Mouse (Mus musculus) heart, adult 11 months (tissue): ENCODE results near the gene Olfr48.

Experiments used
- DNase-seq: peaks from one replicate; pipeline ENCODE4 v3.0.0; 2022

Olfr48 gene

GRCm38 (mm10) chr2:89848105-89848504 is at the start of gene Olfr48:
Olfr48 (minus strand) TSS chr2:89848205.
- DNase-seq = no peak

- DNase-seq = no peak
Observed at GRCm38 (mm10) chr2:89878137-89878536, 30.1 kb upstream of the Olfr48 start, which contains the start of gene Olfr1257. Olfr1257 (plus strand) TSS chr2:89878437.

GRCm38 (mm10) chr2:89849230-89849629 is 1.2 kb upstream of the Olfr48 start:
- DNase-seq = no peak

GRCm38 (mm10) chr2:89841455-89841854 is 6.5 kb downstream of the Olfr48 start, which contains the start of gene Olfr1256:
Olfr1256 (minus strand) TSS chr2:89841555.
- no peak for DNase-seq

- DNase-seq = no peak
Observed at GRCm38 (mm10) chr2:89820216-89820615, 27.8 kb downstream of the Olfr48 start.

GRCm38 (mm10) chr2:89811751-89812150 is 36.3 kb downstream of the Olfr48 start, which contains the start of gene Olfr1255:
Olfr1255 (plus strand) TSS chr2:89812051.
- DNase-seq = no peak

GRCm38 (mm10) chr2:89810751-89811150 is 37.3 kb downstream of the Olfr48 start:
- DNase-seq = no peak

GRCm38 (mm10) chr2:89799583-89799982 is 48.4 kb downstream of the Olfr48 start:
- DNase-seq = no peak

GRCm38 (mm10) chr2:89793519-89793918 is 54.5 kb downstream of the Olfr48 start, which contains the start of gene Olfr1254:
Olfr1254 (minus strand) TSS chr2:89793619.
- DNase-seq = no peak
